Mouse (Mus musculus) spleen, adult 2 months (tissue): ENCODE measurements around the gene Fbxl13. TPM values are rescaled to one million over a fixed set of nuclear protein-coding genes. Genes with fewer than 3 reads are reported as not detected.

Experiments
- DNase-seq, 2 experiments: peaks; one replicate each; pipeline versions ENCODE4 v3.0.0 to v3.0.0-alpha.2; 2012 to 2021; ENCODE audit warnings: low spot score in 2 of 2, low read depth in 1 of 2
- H3K27ac ChIP-seq: fragments of 200-500 bp; 2 replicates; pipeline ENCODE4 v1.5.1; 2012; ENCODE audit warnings: low read length, inconsistent platforms; ENCODE audit not compliant: insufficient read depth
- H3K27me3 ChIP-seq: fragments of 200-500 bp; 2 replicates; pipeline ENCODE4 v1.6.1; 2012; ENCODE audit warnings: mild to moderate bottlenecking, moderate library complexity, low read length, inconsistent platforms; ENCODE audit not compliant: control insufficient read depth, insufficient read depth
- H3K36me3 ChIP-seq: fragments of 200-500 bp; 2 replicates; pipeline ENCODE4 v1.6.1; 2012; ENCODE audit warnings: mild to moderate bottlenecking, low read length, inconsistent platforms; ENCODE audit not compliant: control insufficient read depth, insufficient read depth
- H3K4me1 ChIP-seq: fragments of 200-500 bp; 2 replicates; pipeline ENCODE4 v1.6.1; 2011; ENCODE audit warnings: inconsistent platforms; ENCODE audit not compliant: control insufficient read depth, insufficient read depth, insufficient read length
- H3K4me3 ChIP-seq: fragments of 200-500 bp; 2 replicates; pipeline ENCODE4 v1.5.1; 2011; ENCODE audit warnings: mild to moderate bottlenecking, inconsistent platforms; ENCODE audit not compliant: insufficient read depth, insufficient read length; ENCODE audit errors: extremely low read depth
- CTCF ChIP-seq: fragments of 200-500 bp; IDR thresholded peaks from 2 replicates; pipeline ENCODE4 v1.5.1; 2011; ENCODE audit warnings: mild to moderate bottlenecking, inconsistent platforms; ENCODE audit not compliant: insufficient read depth, insufficient read length, insufficient replicate concordance; ENCODE audit errors: extremely low read depth
- POLR2A ChIP-seq: fragments of 200-500 bp; IDR thresholded peaks from 2 replicates; pipeline ENCODE4 v1.6.1; 2011; ENCODE audit warnings: low read depth, low read length, inconsistent platforms
- WGBS: fragments of 180-500 bp; shearing (Covaris S2); methylation state at CpG from one replicate; pipeline ENCODE4 v1.1.7; 2018; 5-methylcytosine and 5-hydroxymethylcytosine counted together
- polyA plus RNA-seq: library from polyadenylated mRNA; depleted of rRNA; stranded (reverse); fragments of >200 nt; gene quantifications from 2 replicates; pipeline ENCODE4 v1.2.3, GENCODE M21; 2012

The Fbxl13 gene
- polyA plus RNA-seq, 1 experiment, result 0.07 TPM

DNA sequence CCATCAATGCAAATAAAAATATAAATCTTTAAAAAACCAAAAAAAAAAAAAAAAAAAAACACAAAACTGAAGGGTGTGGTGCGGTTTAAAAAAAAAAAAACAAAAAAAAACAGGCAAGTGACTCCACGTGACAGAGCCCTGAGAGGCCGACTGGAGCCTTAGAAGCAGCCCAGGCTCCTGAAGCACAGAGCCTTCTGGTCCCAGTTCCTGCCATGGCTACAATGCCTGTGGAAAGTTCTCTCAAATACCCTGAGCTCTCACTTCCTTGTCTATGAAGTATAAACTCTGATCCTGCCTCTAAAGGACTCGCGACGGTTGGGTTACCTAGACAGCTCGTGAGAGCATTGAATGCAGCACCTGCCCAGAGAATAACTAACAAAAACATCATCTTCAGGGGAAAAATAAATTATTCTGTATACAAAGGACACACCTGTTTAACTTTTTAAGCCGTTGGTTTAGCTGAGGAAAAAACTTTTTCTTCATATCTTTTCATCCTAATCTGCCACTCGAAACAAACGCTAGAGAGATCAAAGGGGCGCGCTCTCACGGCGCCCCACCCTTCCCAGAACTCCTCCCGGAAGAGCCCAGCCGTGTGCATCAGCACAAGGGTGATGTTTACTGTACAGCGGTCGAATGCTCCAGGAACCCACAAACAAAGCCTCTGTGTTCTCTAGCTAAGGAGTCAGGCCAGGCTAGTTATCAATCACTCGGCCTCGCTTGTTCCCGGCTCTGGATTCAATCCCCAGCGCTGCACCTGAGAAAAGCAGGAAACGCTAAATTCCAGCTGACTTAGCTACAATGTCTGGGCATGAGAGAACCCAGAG lies 27.6 kb upstream of the Fbxl13 start:
- Histone ChIP-seq H3K27me3 (no peaks in the 10 kb centered on the region), H3K4me3 (peak overlapping the region; percentile 35), H3K27ac (peak overlapping the region; percentile 61), H3K36me3 (no peaks in the 10 kb centered on the region; the same call in none of the 2 replicates), H3K4me1 (peaks cover 1% of the 10 kb centered on the region; the same call in 1 of the 2 replicates)
- TF ChIP-seq POLR2A, result no peak
- no peak for TF ChIP-seq CTCF
- WGBS, result 33% methylated on average over 23 of the region's 23 CpGs
- DNase-seq, result no peak

DNA sequence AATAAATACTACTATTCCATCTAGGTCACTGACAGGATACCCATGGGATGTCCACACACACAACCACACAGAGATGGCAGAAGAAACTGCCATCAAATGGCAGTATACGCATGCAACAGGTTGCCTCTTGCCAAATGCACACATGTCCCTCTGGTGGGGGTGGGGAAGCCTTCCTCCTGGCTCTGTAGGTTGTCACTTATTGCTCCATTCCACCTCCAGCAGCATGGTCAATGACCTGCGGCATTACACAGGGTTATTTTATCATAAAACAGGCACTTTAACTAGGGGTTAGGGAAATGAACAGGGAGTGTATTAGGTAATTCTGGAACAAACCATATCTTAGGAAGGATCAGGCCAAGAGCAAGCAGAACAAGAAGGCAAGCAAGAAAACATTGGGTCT lies 23.9 kb upstream of the Fbxl13 start:
- H3K27ac ChIP-seq, result no peak overlapping the region
- H3K4me1 ChIP-seq, result peaks cover 1% of the 10 kb centered on the region; the same call in 1 of the 2 replicates
- no peak overlapping the region for H3K4me3 ChIP-seq
- H3K36me3 ChIP-seq, result no peaks in the 10 kb centered on the region; the same call in 1 of the 2 replicates
- DNase-seq, result no peak
- no peaks in the 10 kb centered on the region for H3K27me3 ChIP-seq
- 91% methylated on average over 2 of the region's 2 CpGs for WGBS
- TF ChIP-seq CTCF, result no peak
- no peak for TF ChIP-seq POLR2A

DNA sequence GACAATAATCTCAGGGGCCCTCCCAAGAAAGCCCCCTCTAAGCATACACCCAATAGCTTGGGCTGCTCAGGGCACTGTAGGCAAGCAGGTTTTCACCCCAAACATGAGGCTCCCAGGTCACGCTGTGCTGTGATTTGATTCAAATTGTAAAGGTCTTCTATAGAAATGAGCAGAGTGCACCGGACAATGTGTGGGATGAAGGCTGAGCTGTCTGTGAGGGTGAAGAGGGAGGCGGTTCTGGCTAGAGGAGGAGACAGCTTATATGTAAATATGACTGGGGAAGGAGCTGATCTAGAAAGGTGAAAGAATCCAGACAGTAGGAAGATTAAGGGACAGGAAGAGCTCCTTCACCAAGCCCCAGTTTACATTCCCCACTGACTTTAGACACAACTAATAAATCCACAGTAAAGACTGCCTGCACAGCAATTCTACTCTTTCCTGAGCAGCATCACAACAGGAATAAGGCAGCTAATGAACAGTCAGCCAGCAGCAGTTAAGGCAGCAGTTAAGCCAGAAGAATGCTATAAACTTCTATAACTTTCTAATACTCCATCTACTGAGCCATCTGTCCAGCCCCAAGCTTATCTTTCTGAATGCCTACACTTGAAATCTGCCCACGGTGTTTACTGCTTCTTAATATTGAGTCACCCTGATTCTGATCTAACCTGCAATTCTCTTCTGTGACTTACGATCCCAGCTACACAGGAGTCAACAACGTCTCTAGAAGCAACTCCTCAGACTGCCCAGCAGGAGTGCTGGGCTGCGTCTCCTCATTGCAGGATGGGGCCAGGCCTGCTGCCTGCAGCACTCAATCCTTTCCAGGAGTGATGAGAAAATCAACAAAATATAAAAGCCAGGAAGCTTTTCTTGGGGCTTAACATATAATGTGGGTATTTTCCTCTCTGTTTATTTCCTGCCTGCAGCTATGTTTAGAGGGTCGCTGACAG lies 22.0 kb upstream of the Fbxl13 start:
- no peak for DNase-seq
- no peak overlapping the region for H3K27ac ChIP-seq
- H3K4me1 ChIP-seq, result no peaks in the 10 kb centered on the region; the same call in 1 of the 2 replicates
- 89% methylated on average over 8 of the region's 8 CpGs for WGBS
- H3K4me3 ChIP-seq, result no peak overlapping the region
- TF ChIP-seq POLR2A (no peak), CTCF (no peak)
- H3K27me3 ChIP-seq, result no peaks in the 10 kb centered on the region
- H3K36me3 ChIP-seq, result peaks cover 4% of the 10 kb centered on the region

DNA sequence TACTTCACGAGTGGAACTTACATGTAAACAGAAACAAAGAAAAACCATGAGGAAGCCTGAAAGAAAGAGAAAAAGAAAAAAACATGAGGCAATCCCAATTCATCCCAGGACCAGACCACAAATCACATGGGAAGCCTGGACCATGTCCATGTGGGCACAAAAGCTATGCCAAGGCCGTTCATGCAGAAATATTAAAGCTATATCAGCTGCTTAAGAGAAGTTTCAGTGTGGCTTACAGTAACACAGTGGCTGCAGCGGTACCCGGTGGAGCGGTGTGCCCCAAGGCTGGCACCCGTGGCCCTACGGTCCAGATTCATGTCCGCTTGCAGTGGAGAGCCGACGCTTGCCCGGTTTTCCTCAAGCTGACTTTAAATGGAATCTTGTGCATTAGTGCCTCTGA lies 17.6 kb upstream of the Fbxl13 start:
- no peak for DNase-seq
- TF ChIP-seq CTCF, result no peak
- no peak for TF ChIP-seq POLR2A
- 95% methylated on average over 11 of the region's 11 CpGs for WGBS
- no peak overlapping the region for H3K27ac ChIP-seq
- H3K36me3 ChIP-seq, result peaks cover 10% of the 10 kb centered on the region
- peaks cover 4% of the 10 kb centered on the region; the same call in 1 of the 2 replicates for H3K4me1 ChIP-seq
- no peak overlapping the region for H3K4me3 ChIP-seq
- H3K27me3 ChIP-seq, result no peaks in the 10 kb centered on the region

DNA sequence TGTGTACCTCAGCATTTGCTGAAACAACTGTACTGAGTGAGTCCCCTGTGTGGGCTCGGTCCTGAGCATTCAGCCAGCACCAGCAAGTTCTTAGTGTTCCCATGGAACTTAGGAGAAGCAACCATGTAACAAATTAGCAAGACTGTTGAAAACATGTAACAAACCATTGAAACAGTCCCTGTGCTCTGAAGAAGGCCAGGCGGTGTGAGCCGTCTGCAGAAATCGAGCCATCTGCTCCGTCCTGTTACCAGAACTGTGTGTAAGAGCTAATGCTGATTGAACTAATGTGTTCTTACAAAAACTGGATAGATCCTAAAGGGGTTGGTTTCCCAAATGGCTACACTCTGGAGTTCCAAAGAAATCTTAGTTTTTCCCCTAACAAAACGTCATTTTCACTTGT lies 15.4 kb upstream of the Fbxl13 start:
- WGBS, result 91% methylated on average over 6 of the region's 6 CpGs
- TF ChIP-seq CTCF (no peak), POLR2A (no peak)
- Histone ChIP-seq H3K27ac (no peak overlapping the region), H3K36me3 (peaks cover 12% of the 10 kb centered on the region), H3K4me3 (no peak overlapping the region), H3K27me3 (no peaks in the 10 kb centered on the region), H3K4me1 (peaks cover 4% of the 10 kb centered on the region; the same call in 1 of the 2 replicates)
- no peak for DNase-seq

DNA sequence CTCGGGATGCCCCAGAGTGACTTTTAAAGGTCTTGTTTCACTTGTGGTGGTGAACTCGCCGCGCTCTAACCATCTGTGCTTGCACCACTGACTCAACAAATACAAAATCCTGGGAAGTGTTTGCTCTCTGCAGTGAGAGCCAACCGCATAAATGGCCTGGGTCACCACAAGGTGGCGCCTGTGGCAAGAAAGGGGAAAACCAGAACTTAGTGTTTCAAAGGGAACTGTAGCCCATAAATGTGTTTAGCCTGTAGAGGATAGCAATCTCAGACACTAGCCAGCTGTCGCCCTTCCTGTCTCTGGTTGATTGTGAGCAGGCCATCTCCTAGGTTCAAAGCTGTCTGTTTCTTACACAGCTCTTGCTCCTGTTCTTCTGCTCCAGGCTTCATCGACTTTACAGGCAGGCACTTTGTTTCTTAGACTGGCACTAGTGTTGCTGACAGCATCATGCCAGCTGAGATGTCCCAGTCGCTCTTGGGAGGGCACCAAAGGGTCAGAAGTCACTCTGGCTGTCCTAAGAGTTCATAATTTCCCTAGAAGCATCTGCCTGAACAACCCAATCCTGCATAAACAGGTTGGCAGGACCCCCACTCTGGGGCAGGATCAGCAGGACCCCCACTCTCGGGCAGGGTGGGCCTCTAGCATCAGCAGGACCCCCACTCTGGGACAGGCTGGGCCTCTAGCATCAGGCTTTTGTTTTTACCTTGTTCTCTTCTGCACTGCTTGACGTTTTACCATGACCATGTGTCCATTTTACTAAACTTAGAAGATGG lies 13.4 kb upstream of the Fbxl13 start:
- WGBS, result 58% methylated on average over 11 of the region's 11 CpGs
- peak; percentile 30 to 73 for DNase-seq
- Histone ChIP-seq H3K4me1 (peaks cover 4% of the 10 kb centered on the region; the same call in 1 of the 2 replicates), H3K27me3 (no peaks in the 10 kb centered on the region), H3K4me3 (no peak overlapping the region), H3K27ac (no peak overlapping the region), H3K36me3 (peaks cover 17% of the 10 kb centered on the region)
- TF ChIP-seq CTCF (peak; percentile 73; the same call in 1 of the 2 replicates), POLR2A (no peak)
